Mouse (Mus musculus): ENCODE measurements around the gene Nop16. TPM values are rescaled to one million over a fixed set of nuclear protein-coding genes. Genes with fewer than 3 reads are reported as not detected.

Gene Nop16
- polyA plus RNA-seq, 1 experiment from 2014 or later: 64.8 TPM

DNA sequence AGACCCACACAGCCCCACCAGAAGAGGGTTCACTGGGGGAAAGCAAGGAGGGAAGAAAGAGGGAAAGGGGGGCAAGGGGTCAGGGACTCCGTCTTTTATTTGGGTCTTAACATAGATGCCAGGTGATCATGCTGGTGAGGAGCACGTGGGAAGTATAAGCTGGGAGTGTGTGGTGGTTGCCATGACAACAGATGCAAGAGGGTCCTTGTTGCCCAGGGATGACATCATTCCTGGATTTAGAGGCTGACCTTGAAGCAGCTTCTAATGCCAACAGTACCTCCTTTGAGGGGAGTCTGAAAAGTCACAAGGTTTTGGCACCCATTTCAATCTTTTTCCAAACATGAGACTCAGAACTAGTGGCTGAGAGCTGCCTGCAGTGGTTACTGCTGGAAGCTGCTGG is 18.3 kb downstream of the Nop16 start:
- no peak for ATAC-seq (ENCODE audit: low FRiP score, low read depth)
- Histone ChIP-seq H3K27me3 (peaks cover 17% of the 10 kb centered on the region), H3K4me1 (peaks cover 10% of the 10 kb centered on the region), H3K4me2 (replicated peaks) (no peak overlapping the region), H3K27ac (replicated peaks) (no peak overlapping the region), H3K4me3 (no peak overlapping the region), H3K9me3 (no peaks in the 10 kb centered on the region), H3K9ac (replicated peaks) (no peak overlapping the region), H3K36me3 (no peaks in the 10 kb centered on the region)
- 25% methylated on average over 2 of the region's 2 CpGs for WGBS

DNA sequence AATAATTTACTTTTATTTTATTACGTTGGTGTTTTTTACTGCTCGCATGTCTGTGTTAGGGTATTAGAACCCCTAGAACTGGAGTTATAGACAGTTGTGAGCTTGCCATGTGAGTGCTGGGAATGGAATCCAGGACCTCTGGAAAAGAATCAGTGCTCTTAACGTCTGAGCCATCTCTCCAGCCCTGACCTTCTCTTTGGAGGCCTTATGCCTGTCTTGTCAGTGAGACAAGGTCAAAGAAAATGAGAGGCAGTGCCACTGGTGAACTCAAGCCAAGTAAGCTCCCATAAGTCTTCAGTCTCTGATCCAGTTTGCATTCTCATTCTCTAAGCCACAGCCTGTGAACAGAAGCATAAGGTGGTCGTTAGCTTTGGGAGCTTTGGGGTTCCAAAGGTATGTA is 19.2 kb downstream of the Nop16 start:
- peaks cover 4% of the 10 kb centered on the region for H3K4me1 ChIP-seq
- peaks cover 17% of the 10 kb centered on the region for H3K27me3 ChIP-seq
- ATAC-seq (ENCODE audit: low FRiP score, low read depth): no peak
- no peak overlapping the region for H3K9ac ChIP-seq (replicated peaks)
- no peak overlapping the region for H3K27ac ChIP-seq (replicated peaks)
- WGBS: 73% methylated on average over 4 of the region's 4 CpGs
- no peak overlapping the region for H3K4me3 ChIP-seq
- no peaks in the 10 kb centered on the region for H3K36me3 ChIP-seq
- H3K9me3 ChIP-seq: no peaks in the 10 kb centered on the region
- H3K4me2 ChIP-seq (replicated peaks): no peak overlapping the region

DNA sequence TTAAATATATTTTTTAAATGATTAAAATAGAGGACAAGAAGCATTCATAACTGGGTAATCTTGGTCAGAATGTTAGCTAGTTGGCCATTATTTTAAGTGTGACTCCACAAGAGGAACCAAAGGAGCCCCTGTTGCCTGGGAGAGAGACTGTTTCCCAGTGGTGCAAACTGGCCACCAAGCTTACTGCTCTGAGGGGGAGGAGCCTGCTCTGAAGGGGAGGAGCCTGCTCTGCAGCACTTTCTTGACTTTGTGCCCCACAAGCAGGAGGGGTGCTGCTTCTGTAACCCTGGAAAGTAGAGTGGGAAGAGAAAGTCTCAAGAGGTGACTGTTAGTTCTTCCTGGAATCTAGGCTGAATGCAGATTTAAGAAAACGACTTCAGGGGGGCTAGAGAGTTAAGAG is 20.6 kb downstream of the Nop16 start:
- Histone ChIP-seq H3K36me3 (no peaks in the 10 kb centered on the region), H3K4me1 (peaks cover 2% of the 10 kb centered on the region), H3K4me3 (no peak overlapping the region), H3K9ac (replicated peaks) (no peak overlapping the region), H3K4me2 (replicated peaks) (no peak overlapping the region), H3K27ac (replicated peaks) (no peak overlapping the region), H3K9me3 (no peaks in the 10 kb centered on the region), H3K27me3 (peaks cover 15% of the 10 kb centered on the region)
- WGBS: 46% methylated on average over 1 of the region's 1 CpGs
- ATAC-seq (ENCODE audit: low FRiP score, low read depth): no peak

DNA sequence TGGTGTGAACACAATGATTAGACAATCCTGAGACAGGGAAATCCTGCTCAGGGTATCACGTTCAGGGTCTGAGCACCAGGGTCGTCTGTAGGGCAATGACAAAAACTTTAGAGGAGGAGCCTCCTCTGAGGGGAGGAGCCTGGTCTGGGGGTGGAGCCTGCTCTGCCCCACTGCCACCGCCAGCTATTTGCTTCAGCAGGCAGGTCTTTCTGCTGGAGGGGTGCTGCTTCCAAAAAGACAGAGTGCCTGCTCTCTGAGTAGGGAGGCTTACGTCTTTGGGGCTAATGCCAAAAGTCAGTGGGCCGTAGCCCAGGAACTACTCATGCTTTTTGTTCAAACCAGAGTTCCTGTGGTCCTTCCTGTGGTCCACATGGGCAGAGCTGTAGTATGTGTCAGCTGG is 21.5 kb downstream of the Nop16 start:
- Histone ChIP-seq H3K4me3 (no peak overlapping the region), H3K9ac (replicated peaks) (no peak overlapping the region), H3K36me3 (no peaks in the 10 kb centered on the region), H3K27me3 (peaks cover 7% of the 10 kb centered on the region), H3K27ac (replicated peaks) (no peak overlapping the region), H3K9me3 (no peaks in the 10 kb centered on the region), H3K4me2 (replicated peaks) (no peak overlapping the region), H3K4me1 (peaks cover 9% of the 10 kb centered on the region)
- 47% methylated on average over 5 of the region's 5 CpGs for WGBS
- no peak for ATAC-seq (ENCODE audit: low FRiP score, low read depth)

DNA sequence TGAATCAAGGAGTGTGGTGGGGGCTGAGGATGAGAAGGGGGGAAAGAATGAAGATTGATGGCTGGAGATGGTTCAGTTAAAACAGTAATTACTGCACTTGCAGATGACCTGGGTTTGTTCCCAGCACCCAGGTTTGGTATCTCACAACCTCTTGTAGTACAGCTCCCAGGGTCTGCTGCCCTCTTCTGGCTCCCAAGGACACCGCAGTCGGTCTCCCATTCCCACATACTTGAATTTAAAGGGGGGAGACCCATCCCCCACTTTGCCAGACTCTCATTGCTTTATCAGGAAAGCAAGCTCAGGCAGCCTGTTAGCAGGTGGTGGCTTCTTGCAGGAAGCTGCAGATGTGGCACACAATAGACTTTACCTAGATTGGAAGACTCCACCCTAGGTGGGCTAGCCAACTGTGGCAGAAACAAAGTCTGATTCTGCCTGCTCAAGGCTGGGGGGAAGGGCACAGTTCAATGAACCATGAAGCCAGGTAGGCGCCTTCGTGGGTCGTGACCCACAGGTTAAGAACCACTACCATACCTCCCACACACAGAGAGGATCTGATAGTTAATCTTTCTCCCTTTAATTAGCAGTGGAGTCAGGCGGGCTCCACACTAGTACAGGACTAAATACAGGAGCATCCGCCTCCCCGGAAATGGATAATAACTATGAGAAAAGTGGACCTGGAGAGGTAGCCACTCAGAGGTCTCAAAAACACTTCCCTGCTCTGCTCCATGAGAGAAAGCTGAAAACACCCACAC is 24.1 kb downstream of the Nop16 start:
- Histone ChIP-seq H3K9ac (replicated peaks) (no peak overlapping the region; the same call in 1 of the 2 replicates), H3K4me3 (peak overlapping the region; percentile 96), H3K27ac (replicated peaks) (peak overlapping the region; percentile 84; the same call in 1 of the 2 replicates), H3K36me3 (peaks cover 26% of the 10 kb centered on the region), H3K27me3 (no peaks in the 10 kb centered on the region), H3K4me2 (replicated peaks) (peak overlapping the region; percentile 70), H3K4me1 (peaks cover 11% of the 10 kb centered on the region), H3K9me3 (no peaks in the 10 kb centered on the region)
- peak; percentile 39 for ATAC-seq (ENCODE audit: low FRiP score, low read depth)
- WGBS: 34% methylated on average over 8 of the region's 8 CpGs

DNA sequence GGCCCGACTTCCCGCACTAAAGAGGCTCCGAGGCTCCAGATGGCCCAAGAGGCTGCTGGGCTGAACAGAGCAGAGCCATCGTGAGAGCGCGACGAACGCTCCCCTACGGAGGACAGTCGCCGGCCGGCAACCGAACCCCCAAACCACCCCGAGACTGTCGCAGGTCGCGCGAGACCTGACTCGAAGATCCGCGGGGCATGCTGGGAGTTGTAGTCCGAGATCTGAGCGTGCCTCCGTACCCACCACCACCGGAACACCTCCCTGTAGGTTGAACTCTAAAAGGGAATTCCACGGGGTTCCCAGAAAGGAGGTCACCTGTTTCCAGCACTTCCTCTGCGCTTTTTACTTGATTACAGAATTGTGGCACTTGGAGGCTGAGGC is 24.7 kb downstream of the Nop16 start, which contains the start of gene 4833439L19Rik:
Gene 4833439L19Rik (minus strand): TSS at position 235 of the 381 bp plus-strand sequence.
- peak within 1 kb of the TSS; percentile 84 for H3K27ac ChIP-seq (replicated peaks)
- WGBS: under 1% methylated on average over 26 of the region's 27 CpGs

DNA sequence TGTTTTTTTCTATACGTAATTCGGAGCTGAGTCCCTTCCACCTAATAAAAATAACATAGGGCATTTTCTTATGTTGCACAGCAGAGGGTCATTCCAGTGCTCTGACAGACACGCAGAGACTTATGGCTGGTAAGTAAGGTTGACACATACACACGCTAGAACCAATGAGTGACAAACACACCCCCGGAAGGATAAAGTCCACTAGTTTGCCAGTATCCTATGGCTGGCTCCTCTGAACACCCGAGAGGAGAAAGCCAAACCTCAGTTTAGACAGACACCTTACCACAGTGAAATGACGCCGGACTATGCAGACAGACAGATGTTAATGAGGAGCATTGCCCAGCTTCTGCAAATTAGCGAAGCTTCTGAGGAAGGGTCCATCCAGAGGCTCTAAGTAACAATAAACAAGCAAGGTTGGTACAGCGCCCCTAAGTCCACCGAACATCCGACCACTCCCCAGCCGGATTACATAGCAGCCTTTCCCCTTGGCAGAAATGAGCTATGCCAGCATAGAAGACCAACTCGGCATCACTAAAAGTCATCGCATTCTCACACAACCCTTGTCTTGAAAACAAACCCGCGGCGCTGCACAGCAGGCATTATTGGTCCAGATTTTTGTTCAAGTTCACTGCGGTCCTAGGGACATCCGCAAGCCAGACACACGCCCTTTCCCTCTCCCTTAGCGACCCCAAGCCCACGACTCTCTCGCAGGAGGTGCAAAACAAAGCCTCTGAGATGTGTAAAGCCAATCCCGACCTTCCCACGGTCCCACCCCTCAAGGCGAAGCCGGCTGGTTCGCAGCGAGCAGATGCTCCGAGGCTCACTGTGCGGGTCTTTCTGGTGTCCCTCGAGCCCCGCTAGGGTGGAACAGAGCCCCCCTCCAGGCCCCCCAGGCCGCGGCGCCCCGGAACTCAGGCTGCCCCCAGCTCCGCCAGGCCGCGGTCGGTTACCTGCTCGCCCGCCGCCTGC is 25.4 kb downstream of the Nop16 start:
- WGBS: 15% methylated on average over 42 of the region's 45 CpGs
- ATAC-seq (ENCODE audit: low FRiP score, low read depth): peak; percentile 75
- H3K4me3 ChIP-seq: peak overlapping the region; percentile 96
- H3K27me3 ChIP-seq: no peaks in the 10 kb centered on the region
- H3K9ac ChIP-seq (replicated peaks): peak overlapping the region; percentile 99
- peaks cover 11% of the 10 kb centered on the region for H3K4me1 ChIP-seq
- H3K36me3 ChIP-seq: peaks cover 38% of the 10 kb centered on the region
- H3K27ac ChIP-seq (replicated peaks): peak overlapping the region; percentile 84
- H3K9me3 ChIP-seq: no peaks in the 10 kb centered on the region
- peak overlapping the region; percentile 70 for H3K4me2 ChIP-seq (replicated peaks)

More for the DNA sequence above, 24.7 kb downstream of the Nop16 start, which contains the start of gene 4833439L19Rik:
- H3K4me3 ChIP-seq: peak within 1 kb of the TSS; percentile 96
- peaks cover 31% of the 10 kb centered on the region for H3K36me3 ChIP-seq
- no peaks in the 10 kb centered on the region for H3K9me3 ChIP-seq
- H3K9ac ChIP-seq (replicated peaks): peak within 1 kb of the TSS; percentile 99
- H3K4me1 ChIP-seq: peaks cover 11% of the 10 kb centered on the region
- H3K27me3 ChIP-seq: no peaks in the 10 kb centered on the region
- ATAC-seq (ENCODE audit: low FRiP score, low read depth): peak; percentile 95
- H3K4me2 ChIP-seq (replicated peaks): peak within 1 kb of the TSS; percentile 70

DNA sequence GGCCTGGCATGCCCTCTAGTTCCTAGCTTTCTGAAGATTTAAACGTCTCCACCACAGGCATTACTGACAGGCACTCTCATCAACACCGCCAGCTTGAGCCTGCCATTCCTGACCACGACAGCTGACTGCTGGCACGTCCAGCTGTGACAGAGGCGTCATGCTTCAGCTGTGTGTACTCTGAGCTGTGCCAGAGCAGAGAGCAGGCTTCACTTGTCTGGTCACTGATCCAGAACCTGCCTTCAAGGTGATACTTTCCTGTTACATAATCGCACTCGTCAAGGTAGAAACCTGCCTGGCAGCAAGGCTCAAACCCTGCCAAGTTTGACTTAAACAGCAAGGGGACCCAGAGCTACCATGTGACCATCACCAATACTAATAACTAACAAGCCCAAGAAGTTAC is 27.3 kb downstream of the Nop16 start:
- Histone ChIP-seq H3K9ac (replicated peaks) (no peak overlapping the region), H3K4me2 (replicated peaks) (no peak overlapping the region), H3K27ac (replicated peaks) (no peak overlapping the region), H3K4me1 (peaks cover 11% of the 10 kb centered on the region), H3K4me3 (no peak overlapping the region), H3K27me3 (no peaks in the 10 kb centered on the region), H3K36me3 (peaks cover 58% of the 10 kb centered on the region), H3K9me3 (no peaks in the 10 kb centered on the region)
- ATAC-seq (ENCODE audit: low FRiP score, low read depth): no peak
- 80% methylated on average over 7 of the region's 7 CpGs for WGBS

DNA sequence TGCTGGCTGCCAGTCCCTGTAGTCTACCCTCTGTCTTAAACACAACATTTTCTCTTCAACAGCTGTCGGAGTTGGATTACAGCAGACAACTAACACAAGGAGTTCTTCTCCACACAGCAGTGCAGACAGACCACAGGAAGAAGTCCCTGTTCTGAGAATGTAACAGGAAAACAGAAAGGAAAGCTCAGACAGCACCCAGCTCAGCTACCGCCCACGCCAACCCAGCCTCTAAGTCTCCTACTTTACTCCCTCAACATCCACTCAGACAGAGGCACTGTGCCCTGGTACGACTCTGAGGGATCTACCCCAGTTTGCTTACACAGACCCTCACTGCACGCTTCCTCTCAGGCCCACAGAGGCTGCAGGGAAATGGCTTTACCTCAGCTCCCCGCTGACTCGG is 29.3 kb downstream of the Nop16 start:
- no peak overlapping the region for H3K4me2 ChIP-seq (replicated peaks)
- 95% methylated on average over 7 of the region's 7 CpGs for WGBS
- H3K4me3 ChIP-seq: no peak overlapping the region
- no peaks in the 10 kb centered on the region for H3K9me3 ChIP-seq
- H3K4me1 ChIP-seq: peaks cover 11% of the 10 kb centered on the region
- ATAC-seq (ENCODE audit: low FRiP score, low read depth): no peak
- peaks cover 77% of the 10 kb centered on the region for H3K36me3 ChIP-seq
- H3K9ac ChIP-seq (replicated peaks): no peak overlapping the region
- H3K27ac ChIP-seq (replicated peaks): no peak overlapping the region
- H3K27me3 ChIP-seq: no peaks in the 10 kb centered on the region

DNA sequence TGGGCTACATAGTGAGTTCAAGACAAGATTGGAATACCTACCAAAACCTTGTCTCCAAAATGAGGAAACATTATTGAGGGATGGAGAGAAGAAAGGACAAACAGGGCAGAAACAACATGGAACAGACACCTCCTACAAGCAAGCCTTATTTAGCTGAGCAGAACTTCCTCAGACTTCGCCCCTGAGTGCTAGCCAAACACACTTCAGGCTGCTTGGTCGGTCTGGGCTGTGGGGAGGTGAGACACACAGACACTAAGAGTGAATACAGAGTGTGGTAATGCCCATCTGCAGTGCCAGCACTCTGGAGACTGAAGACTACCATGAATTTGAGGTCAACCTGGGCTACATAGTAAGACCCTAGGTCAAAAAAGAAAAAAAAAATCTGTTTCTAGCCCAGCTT is 30.2 kb downstream of the Nop16 start:
- 81% methylated on average over 2 of the region's 2 CpGs for WGBS
- no peak for ATAC-seq (ENCODE audit: low FRiP score, low read depth)

DNA sequence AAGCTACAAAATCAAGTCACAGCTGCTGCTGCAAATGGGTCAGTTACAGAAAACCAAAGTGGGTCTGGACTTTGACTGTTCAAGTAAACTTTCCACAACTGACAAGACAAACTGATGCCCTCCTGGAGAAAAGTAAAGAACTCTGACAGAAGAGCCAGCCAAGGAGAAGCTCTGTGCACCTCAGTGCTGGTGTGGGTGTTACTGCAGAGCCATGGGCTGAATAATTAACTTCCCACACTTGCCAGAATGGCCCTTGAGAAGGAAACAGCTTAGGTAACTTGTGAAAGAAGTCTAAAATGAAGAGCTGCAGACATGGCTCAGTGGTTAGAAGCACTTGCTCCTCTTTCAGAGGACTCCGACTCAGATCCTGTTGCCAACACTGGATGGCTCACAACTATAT is 32.2 kb downstream of the Nop16 start:
- WGBS: 89% methylated on average over 1 of the region's 1 CpGs
- H3K36me3 ChIP-seq: peaks cover 94% of the 10 kb centered on the region
- no peaks in the 10 kb centered on the region for H3K9me3 ChIP-seq
- no peak overlapping the region for H3K27ac ChIP-seq (replicated peaks)
- ATAC-seq (ENCODE audit: low FRiP score, low read depth): no peak
- no peaks in the 10 kb centered on the region for H3K4me1 ChIP-seq
- H3K9ac ChIP-seq (replicated peaks): no peak overlapping the region
- no peaks in the 10 kb centered on the region for H3K27me3 ChIP-seq
- no peak overlapping the region for H3K4me2 ChIP-seq (replicated peaks)
- H3K4me3 ChIP-seq: no peak overlapping the region

More for the DNA sequence above, 30.2 kb downstream of the Nop16 start:
- Histone ChIP-seq H3K36me3 (peaks cover 84% of the 10 kb centered on the region), H3K27ac (replicated peaks) (no peak overlapping the region), H3K9me3 (no peaks in the 10 kb centered on the region), H3K9ac (replicated peaks) (no peak overlapping the region), H3K4me3 (no peak overlapping the region), H3K4me1 (peaks cover 11% of the 10 kb centered on the region), H3K4me2 (replicated peaks) (no peak overlapping the region), H3K27me3 (no peaks in the 10 kb centered on the region)

DNA sequence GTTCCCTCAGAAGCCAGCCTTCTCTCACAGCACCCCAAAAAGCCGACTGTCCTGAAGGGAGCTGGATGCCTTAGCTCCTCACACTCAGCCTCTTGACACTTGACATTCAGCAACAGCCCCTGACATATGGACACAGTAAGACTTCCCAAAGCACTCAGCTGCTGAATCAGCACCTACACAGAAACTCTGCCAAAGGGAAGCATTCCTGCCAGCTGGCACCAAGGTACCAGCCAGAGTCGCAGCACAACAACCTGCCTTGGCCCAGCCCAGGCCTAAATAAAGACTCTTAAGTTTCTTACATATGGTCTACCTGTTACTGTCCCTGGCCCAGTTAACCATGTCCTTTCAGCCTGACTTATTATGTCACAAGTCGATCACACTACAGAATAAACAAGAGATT is 33.1 kb downstream of the Nop16 start:
- no peak overlapping the region for H3K27ac ChIP-seq (replicated peaks)
- no peaks in the 10 kb centered on the region for H3K4me1 ChIP-seq
- H3K9me3 ChIP-seq: no peaks in the 10 kb centered on the region
- H3K9ac ChIP-seq (replicated peaks): no peak overlapping the region
- 94% methylated on average over 3 of the region's 3 CpGs for WGBS
- H3K4me3 ChIP-seq: no peak overlapping the region
- H3K27me3 ChIP-seq: no peaks in the 10 kb centered on the region
- no peak for ATAC-seq (ENCODE audit: low FRiP score, low read depth)
- no peak overlapping the region for H3K4me2 ChIP-seq (replicated peaks)
- H3K36me3 ChIP-seq: peaks cover 94% of the 10 kb centered on the region
